8 mouse cellular contexts compared by ENCODE assay signal in genomic region chr10:76344711-76345539, GRCm38 (mm10). TPM values are rescaled to one million over a fixed set of nuclear protein-coding genes. Genes with fewer than 3 reads are reported as not detected.
DNase-seq lines count a peak whose midpoint lies in the region; ATAC-seq and TF ChIP-seq lines count a peak whose summit lies in the region.

Dip2a (minus strand) TSS chr10:76345291.

- peak within 1 kb of the TSS; percentile 80 for H3K27ac ChIP-seq in embryonic facial prominence, embryonic 14.5 days (replicated peaks; ENCODE audit: low read depth, low read length)
- peak within 1 kb of the TSS; percentile 79 for H3K27ac ChIP-seq in limb, embryonic 14.5 days (replicated peaks; ENCODE audit: low read depth, low read length)
- H3K27ac ChIP-seq in midbrain, postnatal 0 days (ENCODE audit: low read depth, low read length) = peak within 1 kb of the TSS; percentile 82

- 0 out of 2 replicates have a peak, but pooled peaks have one; percentile 0 for TF ChIP-seq CTCF in midbrain, postnatal 0 days (IDR thresholded peaks at IDR 0.05)

- H3K36me3 ChIP-seq in embryonic facial prominence, embryonic 14.5 days (ENCODE audit: control insufficient read depth, insufficient read depth, low read length) = peaks cover under 1% of the 10 kb centered on the region; the same call in 1 of the 2 replicates
- no peaks in the 10 kb centered on the region for H3K36me3 ChIP-seq in limb, embryonic 14.5 days (ENCODE audit: control insufficient read depth, insufficient read depth, low read length)
- H3K36me3 ChIP-seq in midbrain, postnatal 0 days (ENCODE audit: insufficient read depth, low read length) = peaks cover 6% of the 10 kb centered on the region; the same call in 1 of the 2 replicates

- H3K4me1 ChIP-seq in embryonic facial prominence, embryonic 14.5 days (ENCODE audit: control insufficient read depth, insufficient read depth, low read length) = peaks cover 17% of the 10 kb centered on the region
- H3K4me1 ChIP-seq in limb, embryonic 14.5 days (ENCODE audit: control insufficient read depth, insufficient read depth, low read length) = peaks cover 23% of the 10 kb centered on the region
- peaks cover 16% of the 10 kb centered on the region; the same call in 1 of the 2 replicates for H3K4me1 ChIP-seq in midbrain, postnatal 0 days (ENCODE audit: insufficient read depth, low read length)

- H3K4me2 ChIP-seq in embryonic facial prominence, embryonic 14.5 days (ENCODE audit: low read depth, low read length) = peak within 1 kb of the TSS; percentile 91
- peak within 1 kb of the TSS; percentile 80 for H3K4me2 ChIP-seq in limb, embryonic 14.5 days (replicated peaks; ENCODE audit: low read depth, low read length, severe bottlenecking)
- H3K4me2 ChIP-seq in midbrain, postnatal 0 days (ENCODE audit: low read depth, low read length, poor library complexity, severe bottlenecking) = peak within 1 kb of the TSS; percentile 91

- peak within 1 kb of the TSS; percentile 96 for H3K4me3 ChIP-seq in embryonic facial prominence, embryonic 14.5 days (ENCODE audit: low read depth, low read length)
- H3K4me3 ChIP-seq in limb, embryonic 14.5 days (replicated peaks; ENCODE audit: low read length) = peak within 1 kb of the TSS; percentile 90
- H3K4me3 ChIP-seq in midbrain, postnatal 0 days (ENCODE audit: low read depth, low read length) = peak within 1 kb of the TSS; percentile 92

- TF ChIP-seq POLR2A in limb, embryonic 14.5 days (IDR thresholded peaks at IDR 0.05; ENCODE audit: borderline replicate concordance, extremely low read depth, insufficient read depth, insufficient read length) = peak; percentile 56; the same call in 1 of the 2 replicates

- ATAC-seq in embryonic facial prominence, embryonic 14.5 days (ENCODE audit: low read depth) = peak; percentile 93
- peak; percentile 92 for ATAC-seq in limb, embryonic 14.5 days (ENCODE audit: low FRiP score, low read depth)
- ATAC-seq in midbrain, postnatal 0 days (ENCODE audit: low FRiP score) = peak; percentile 90

- H3K9ac ChIP-seq in embryonic facial prominence, embryonic 14.5 days (ENCODE audit: low read depth, low read length) = peak within 1 kb of the TSS; percentile 92
- H3K9ac ChIP-seq in limb, embryonic 14.5 days (ENCODE audit: low read depth, low read length, severe bottlenecking) = peak within 1 kb of the TSS; percentile 88
- peak within 1 kb of the TSS; percentile 94 for H3K9ac ChIP-seq in midbrain, postnatal 0 days (replicated peaks; ENCODE audit: low read length, poor library complexity, severe bottlenecking)

- peak; percentile 79 for DNase-seq in 3T3-L1 (ENCODE audit: low read depth, low spot score)
- peak; percentile 88 to 93 for DNase-seq in adrenal gland, postnatal 4 days (ENCODE audit: low spot score in 2 of 2)
- peak; percentile 95 for DNase-seq in embryonic facial prominence, embryonic 14.5 days (ENCODE audit: low spot score)
- peak; percentile 93 for DNase-seq in heart, adult 8-10 months (ENCODE audit: low spot score)
- DNase-seq in kidney, adult 9 months = peak; percentile 96
- peak; percentile 87 for DNase-seq in limb, embryonic 14.5 days (ENCODE audit: low spot score)
- peak; percentile 94 for DNase-seq in midbrain, postnatal 0 days (ENCODE audit: low spot score)
- DNase-seq in spleen, postnatal 14 days (ENCODE audit: low spot score in 2 of 2) = peak; percentile 88 to 92

- under 1% methylated on average over 21 of the region's 94 CpGs for WGBS in embryonic facial prominence, embryonic 14.5 days
- 2% methylated on average over 32 of the region's 94 CpGs for WGBS in limb, embryonic 14.5 days
- WGBS in midbrain, postnatal 0 days = under 1% methylated on average over 62 of the region's 94 CpGs

- H3K27me3 ChIP-seq in embryonic facial prominence, embryonic 14.5 days (replicated peaks; ENCODE audit: control insufficient read depth, insufficient read depth, low read length) = no peaks in the 10 kb centered on the region
- H3K27me3 ChIP-seq in limb, embryonic 14.5 days (ENCODE audit: control insufficient read depth, insufficient read depth, low read length) = no peaks in the 10 kb centered on the region
- no peaks in the 10 kb centered on the region for H3K27me3 ChIP-seq in midbrain, postnatal 0 days (ENCODE audit: insufficient read depth, low read length)

- no peaks in the 10 kb centered on the region for H3K9me3 ChIP-seq in embryonic facial prominence, embryonic 14.5 days (ENCODE audit: control insufficient read depth, low read length)
- H3K9me3 ChIP-seq in limb, embryonic 14.5 days (ENCODE audit: control insufficient read depth, low read length) = no peaks in the 10 kb centered on the region
- H3K9me3 ChIP-seq in midbrain, postnatal 0 days (ENCODE audit: low read length) = no peaks in the 10 kb centered on the region

RNA-seq across cellular contexts. Expression of gene Dip2a, which starts in this region (rescaled TPM):
- 10 to 100 TPM; 39.8 to 42.4 TPM for total RNA-seq in adrenal gland, postnatal 4 days (2021)
- 6.0 and 7.7 TPM in 2 replicates for polyA plus RNA-seq in embryonic facial prominence, embryonic 14.5 days (2014; fragmentation: Nextera tagmentation; extraction: Ambion mirVana)
- total RNA-seq in heart, adult 8-10 months (2022) = 1 to 10 TPM; 7.6 to 9.2 (median 8.4) TPM
- polyA plus RNA-seq in limb, embryonic 14.5 days (2012; rRNA removed) = 32.2 and 37.1 TPM in 2 replicates
- 8.3 TPM in 2 replicates for polyA plus RNA-seq in limb, embryonic 14.5 days (2014; fragmentation: Nextera tagmentation; extraction: Ambion mirVana)
- 57.0 and 60.7 TPM in 2 replicates for total RNA-seq in midbrain, postnatal 0 days (2014; rRNA removed)
- polyA plus RNA-seq in midbrain, postnatal 0 days (2015; fragmentation: Nextera tagmentation; extraction: Ambion mirVana) = 11.5 and 12.9 TPM in 2 replicates

Comparison
In these comparisons a context has a peak if more than half of its experiments do, and no peak if none do; other contexts are left out.
1. Peak in every context shown above with its lines: DNase-seq, ATAC-seq, H3K4me3 ChIP-seq and H3K27ac ChIP-seq.